ENCODE assay signal across 8 mouse cellular contexts in genomic region chr1:88475502-88475953, GRCm38 (mm10). TPM values are rescaled to one million over a fixed set of nuclear protein-coding genes. Genes with fewer than 3 reads are reported as not detected.
DNase-seq lines count a peak whose midpoint lies in the region.
"Had no signal": no experiment of that assay in that cellular context is flagged by ENCODE, and none has a peak within 500 bp of the region (broad histone marks: within the 10 kb centered on the region; RNA-seq: fewer than 3 reads in every experiment).

No protein-coding gene starts in this region.

- peak; percentile 62 for DNase-seq in Muller cell, postnatal 12 days (ENCODE audit: inconsistent ontology term)
- DNase-seq in embryo, embryonic 10.5 days (ENCODE audit: low spot score): peak; percentile 74
- peak; percentile 84 for DNase-seq in kidney, postnatal 14 days
- peak; percentile 85 for DNase-seq in naive thymus-derived CD4-positive, alpha-beta T cell, adult 2 months (ENCODE audit: low read depth)
- no peak for DNase-seq in frontal cortex, postnatal 25 days (ENCODE audit: low spot score in 2 of 2)
- no peak for DNase-seq in gastrocnemius, postnatal 10 days
- no peak for DNase-seq in layer of hippocampus, postnatal 36 days

RNA-seq across cellular contexts. Expression of gene Glrp1, which starts 34.3 kb away (rescaled TPM):
- not detected for total RNA-seq in gastrocnemius, postnatal 10 days (2021)
- total RNA-seq in layer of hippocampus, postnatal 36 days (2021): not detected
- total RNA-seq: left cerebral cortex, adult 2 months had no signal

Comparison
In these comparisons a context has a peak if more than half of its experiments do, and no peak if none do; other contexts are left out.
1. DNase-seq: peak in Muller cell, postnatal 12 days (single experiment), embryo, embryonic 10.5 days (single experiment), kidney, postnatal 14 days (single experiment) and naive thymus-derived CD4-positive, alpha-beta T cell, adult 2 months (single experiment); none in frontal cortex, postnatal 25 days (0 of 2), gastrocnemius, postnatal 10 days (single experiment) and layer of hippocampus, postnatal 36 days (0 of 2).